Mouse (Mus musculus) bone marrow macrophage, adult 2 months (primary cell): ENCODE data around the gene Eif2d.

Experiments used
- CTCF ChIP-seq: IDR thresholded peaks from 2 replicates; pipeline ENCODE4 v1.5.1; 2012; ENCODE audit warnings: low read depth, mild to moderate bottlenecking, low read length, moderate library complexity
- POLR2A ChIP-seq: IDR thresholded peaks from 2 replicates; pipeline ENCODE4 v1.6.1; 2012; ENCODE audit warnings: mild to moderate bottlenecking, low read depth, low read length, borderline replicate concordance

DNA sequence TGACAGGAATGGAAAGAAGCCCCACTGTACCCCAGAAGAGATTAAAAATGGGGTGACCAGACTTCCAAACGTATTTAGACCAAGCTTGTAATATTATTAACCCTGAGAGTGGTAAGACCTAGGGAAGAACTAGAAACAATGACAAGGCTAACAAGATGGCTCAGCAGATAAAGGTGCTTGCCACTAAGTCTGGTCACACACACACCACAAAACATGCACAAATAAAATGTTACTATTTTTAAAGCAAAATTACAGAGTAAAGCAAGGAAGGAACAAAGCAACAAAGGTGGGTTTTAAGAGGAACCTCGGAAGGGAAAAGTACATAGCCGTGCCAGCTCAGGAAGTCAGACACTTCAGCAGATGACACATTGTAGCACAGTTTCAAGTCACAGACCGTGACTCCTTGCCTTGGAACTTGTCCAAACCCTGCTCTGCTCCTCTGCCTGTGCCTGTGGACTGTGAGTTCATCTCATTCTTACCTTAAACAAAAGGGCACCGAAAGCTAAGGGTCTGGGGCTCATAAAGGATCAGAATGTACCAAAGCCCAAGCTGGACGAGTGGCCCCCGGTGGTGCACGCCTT is 17.9 kb upstream of the Eif2d start:
- TF ChIP-seq POLR2A (no peak), CTCF (no peak)
